Mouse (Mus musculus): ENCODE results near the gene Tdrd7. TPM values are rescaled to one million over a fixed set of nuclear protein-coding genes. Genes with fewer than 3 reads are reported as not detected.

Gene Tdrd7
- total RNA-seq, 1 experiment = 6.0 TPM

DNA sequence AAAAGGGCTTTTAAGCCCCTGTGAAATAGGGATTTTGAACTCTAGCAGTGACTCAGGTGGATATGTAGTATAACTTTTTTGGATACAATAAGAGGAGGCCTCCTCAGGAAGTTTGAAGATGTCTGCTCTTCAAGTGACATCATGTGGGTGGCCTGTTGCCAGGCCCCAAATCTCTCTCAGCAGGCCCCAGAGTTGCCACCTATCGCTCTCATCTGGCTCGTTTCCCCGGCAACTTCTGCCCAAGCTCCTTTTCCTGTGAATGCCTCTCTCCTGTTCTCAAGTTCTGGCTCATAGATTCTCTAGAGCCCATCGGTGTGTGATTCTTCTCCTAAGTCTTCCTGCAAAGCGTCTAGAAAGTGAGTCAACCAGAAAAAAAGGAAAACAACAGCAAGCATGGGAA, 91.0 kb downstream of the Tdrd7 start:
- Histone ChIP-seq H3K4me1 (ENCODE audit: control insufficient read depth in 2 of 2, insufficient read depth in 2 of 2, low read length in 2 of 2, poor library complexity in 1 of 2) (no peaks in the 10 kb centered on the region), H3K27ac (ENCODE audit: insufficient read depth, low read depth, low read length, poor library complexity, severe bottlenecking) (no peak overlapping the region), H3K9ac (ENCODE audit: insufficient read depth, low read depth, low read length, poor library complexity, severe bottlenecking) (no peak overlapping the region), H3K4me3 (ENCODE audit: insufficient read depth in 1 of 2, low read depth in 1 of 2, low read length in 2 of 2, poor library complexity in 1 of 2, severe bottlenecking in 1 of 2) (no peak overlapping the region), H3K36me3 (ENCODE audit: control insufficient read depth, insufficient read depth, low read length, poor library complexity, severe bottlenecking) (no peaks in the 10 kb centered on the region), H3K9me3 (ENCODE audit: control insufficient read depth, insufficient read depth, low read depth, low read length) (no peaks in the 10 kb centered on the region)
- no peak for TF ChIP-seq ZNF384 (IDR thresholded peaks at IDR 0.05; ENCODE audit: low read depth, low read length)
- TF ChIP-seq HCFC1 (IDR thresholded peaks at IDR 0.05; ENCODE audit: borderline replicate concordance, insufficient read depth, low read length) = no peak
- TF ChIP-seq CHD2 (IDR thresholded peaks at IDR 0.05; ENCODE audit: low read depth, low read length) = no peak
- no peak for TF ChIP-seq ZC3H11A (IDR thresholded peaks at IDR 0.05; ENCODE audit: borderline replicate concordance, low read depth, low read length)
- TF ChIP-seq MAFK (IDR thresholded peaks at IDR 0.05; ENCODE audit: insufficient read depth, low read depth, low read length) = no peak
- DNase-seq (ENCODE audit: low read depth, low spot score) = no peak
- in situ Hi-C loops (cut with MboI; ENCODE audit: low sequenced_read_pairs in 2 of 2, unreplicated experiment in 2 of 2) = no loop called here

- Histone ChIP-seq H3K4me3 (ENCODE audit: insufficient read depth in 1 of 2, low read depth in 1 of 2, low read length in 2 of 2, poor library complexity in 1 of 2, severe bottlenecking in 1 of 2) (no peak overlapping the region), H3K4me1 (ENCODE audit: control insufficient read depth in 2 of 2, insufficient read depth in 2 of 2, low read length in 2 of 2, poor library complexity in 1 of 2) (no peaks in the 10 kb centered on the region), H3K36me3 (ENCODE audit: control insufficient read depth, insufficient read depth, low read length, poor library complexity, severe bottlenecking) (no peaks in the 10 kb centered on the region), H3K9me3 (ENCODE audit: control insufficient read depth, insufficient read depth, low read depth, low read length) (no peaks in the 10 kb centered on the region), H3K9ac (ENCODE audit: insufficient read depth, low read depth, low read length, poor library complexity, severe bottlenecking) (no peak overlapping the region), H3K27ac (ENCODE audit: insufficient read depth, low read depth, low read length, poor library complexity, severe bottlenecking) (no peak overlapping the region)
- DNase-seq (ENCODE audit: low read depth, low spot score) = no peak
- in situ Hi-C loops (cut with MboI; ENCODE audit: low sequenced_read_pairs in 2 of 2, unreplicated experiment in 2 of 2) = no loop called here
- TF ChIP-seq CHD2 (IDR thresholded peaks at IDR 0.05; ENCODE audit: low read depth, low read length) (no peak), MAFK (IDR thresholded peaks at IDR 0.05; ENCODE audit: insufficient read depth, low read depth, low read length) (no peak), HCFC1 (IDR thresholded peaks at IDR 0.05; ENCODE audit: borderline replicate concordance, insufficient read depth, low read length) (no peak), ZC3H11A (IDR thresholded peaks at IDR 0.05; ENCODE audit: borderline replicate concordance, low read depth, low read length) (no peak), ZNF384 (IDR thresholded peaks at IDR 0.05; ENCODE audit: low read depth, low read length) (no peak)
These were observed 96.3 kb downstream of the Tdrd7 start for GRCm38 (mm10) chr4:46061259-46061962.

DNA sequence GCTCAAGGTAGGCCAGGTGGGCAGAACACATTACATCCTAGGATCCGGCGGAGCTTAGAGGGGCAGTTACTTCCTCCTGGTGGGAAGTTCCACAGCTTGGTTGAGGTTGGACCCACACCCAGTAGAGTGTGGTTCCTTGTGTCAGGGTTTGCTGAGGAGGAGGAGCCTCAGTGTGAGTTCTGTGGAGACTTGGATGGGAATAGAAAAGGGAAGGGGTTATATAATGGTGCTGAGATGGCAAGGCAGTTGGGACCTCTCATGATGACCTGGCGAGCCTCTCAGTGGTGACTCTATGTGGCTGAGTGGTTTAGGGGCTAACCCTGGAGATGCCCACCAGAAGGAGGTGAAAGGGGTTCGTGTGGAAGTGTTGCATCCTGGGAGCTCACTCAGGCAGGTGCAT, 98.7 kb downstream of the Tdrd7 start:
- Histone ChIP-seq H3K27ac (ENCODE audit: insufficient read depth, low read depth, low read length, poor library complexity, severe bottlenecking) (no peak overlapping the region), H3K9ac (ENCODE audit: insufficient read depth, low read depth, low read length, poor library complexity, severe bottlenecking) (no peak overlapping the region), H3K4me1 (ENCODE audit: control insufficient read depth in 2 of 2, insufficient read depth in 2 of 2, low read length in 2 of 2, poor library complexity in 1 of 2) (no peaks in the 10 kb centered on the region), H3K4me3 (ENCODE audit: insufficient read depth in 1 of 2, low read depth in 1 of 2, low read length in 2 of 2, poor library complexity in 1 of 2, severe bottlenecking in 1 of 2) (no peak overlapping the region), H3K36me3 (ENCODE audit: control insufficient read depth, insufficient read depth, low read length, poor library complexity, severe bottlenecking) (no peaks in the 10 kb centered on the region), H3K9me3 (ENCODE audit: control insufficient read depth, insufficient read depth, low read depth, low read length) (no peaks in the 10 kb centered on the region)
- no peak for TF ChIP-seq ZC3H11A (IDR thresholded peaks at IDR 0.05; ENCODE audit: borderline replicate concordance, low read depth, low read length)
- TF ChIP-seq MAFK (IDR thresholded peaks at IDR 0.05; ENCODE audit: insufficient read depth, low read depth, low read length) = no peak
- TF ChIP-seq ZNF384 (IDR thresholded peaks at IDR 0.05; ENCODE audit: low read depth, low read length) = no peak
- no peak for TF ChIP-seq CHD2 (IDR thresholded peaks at IDR 0.05; ENCODE audit: low read depth, low read length)
- TF ChIP-seq HCFC1 (IDR thresholded peaks at IDR 0.05; ENCODE audit: borderline replicate concordance, insufficient read depth, low read length) = no peak
- in situ Hi-C loops (cut with MboI; ENCODE audit: low sequenced_read_pairs in 2 of 2, unreplicated experiment in 2 of 2) = no loop called here
- no peak for DNase-seq (ENCODE audit: low read depth, low spot score)

GRCm38 (mm10) chr4:46064263-46064662, 99.1 kb downstream of the Tdrd7 start:
- TF ChIP-seq ZC3H11A (IDR thresholded peaks at IDR 0.05; ENCODE audit: borderline replicate concordance, low read depth, low read length) (no peak), ZNF384 (IDR thresholded peaks at IDR 0.05; ENCODE audit: low read depth, low read length) (no peak), CHD2 (IDR thresholded peaks at IDR 0.05; ENCODE audit: low read depth, low read length) (no peak), MAFK (IDR thresholded peaks at IDR 0.05; ENCODE audit: insufficient read depth, low read depth, low read length) (no peak), HCFC1 (IDR thresholded peaks at IDR 0.05; ENCODE audit: borderline replicate concordance, insufficient read depth, low read length) (no peak)
- H3K4me3 ChIP-seq (ENCODE audit: insufficient read depth in 1 of 2, low read depth in 1 of 2, low read length in 2 of 2, poor library complexity in 1 of 2, severe bottlenecking in 1 of 2) = no peak overlapping the region
- no peak overlapping the region for H3K9ac ChIP-seq (ENCODE audit: insufficient read depth, low read depth, low read length, poor library complexity, severe bottlenecking)
- H3K4me1 ChIP-seq (ENCODE audit: control insufficient read depth in 2 of 2, insufficient read depth in 2 of 2, low read length in 2 of 2, poor library complexity in 1 of 2) = no peaks in the 10 kb centered on the region
- in situ Hi-C loops (cut with MboI; ENCODE audit: low sequenced_read_pairs in 2 of 2, unreplicated experiment in 2 of 2) = no loop called here
- no peaks in the 10 kb centered on the region for H3K9me3 ChIP-seq (ENCODE audit: control insufficient read depth, insufficient read depth, low read depth, low read length)
- H3K27ac ChIP-seq (ENCODE audit: insufficient read depth, low read depth, low read length, poor library complexity, severe bottlenecking) = no peak overlapping the region
- no peaks in the 10 kb centered on the region for H3K36me3 ChIP-seq (ENCODE audit: control insufficient read depth, insufficient read depth, low read length, poor library complexity, severe bottlenecking)
- no peak for DNase-seq (ENCODE audit: low read depth, low spot score)
